Mouse (Mus musculus): ENCODE measurements around the gene Sdad1.

DNA sequence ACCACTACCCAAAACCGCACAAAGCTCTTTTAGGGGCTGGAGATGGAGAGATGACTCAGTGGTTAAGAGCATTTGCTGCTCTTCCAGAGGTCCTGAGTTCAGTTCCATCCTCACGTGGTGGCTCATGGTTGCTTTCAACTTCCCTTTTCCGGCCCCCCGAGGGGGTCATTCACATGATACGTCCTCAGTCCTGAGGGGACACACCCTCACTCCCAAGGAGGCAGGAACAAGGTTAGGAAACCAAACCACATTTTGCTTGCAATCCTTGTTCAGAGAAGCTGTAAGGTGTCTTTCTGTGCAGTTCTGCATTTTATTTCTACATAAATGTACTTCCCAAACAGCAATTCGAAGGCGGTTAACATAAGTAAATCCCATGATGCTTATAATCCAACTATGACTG lies 39.8 kb downstream of the Sdad1 start:
- TF ChIP-seq CTCF (IDR thresholded peaks at IDR 0.05; ENCODE audit: low read depth) (no peak), EP300 (IDR thresholded peaks at IDR 0.05; ENCODE audit: low read depth) (no peak)
